Mouse (Mus musculus): Measurements from ENCODE around the gene Smg6. TPM values are rescaled to one million over a fixed set of nuclear protein-coding genes. Genes with fewer than 3 reads are reported as not detected.

Gene Smg6
- polyA plus RNA-seq, 1 experiment from 2014 or later, result 11.3 TPM

- Histone ChIP-seq H3K27me3 (ENCODE audit: control insufficient read depth, insufficient read depth, low read length) (no peaks in the 10 kb centered on the region), H3K4me3 (ENCODE audit: low read depth, low read length) (no peak overlapping the region), H3K36me3 (ENCODE audit: control insufficient read depth, insufficient read depth, low read length) (no peaks in the 10 kb centered on the region), H3K9ac (ENCODE audit: low read depth, low read length) (no peak overlapping the region), H3K9me3 (replicated peaks; ENCODE audit: control insufficient read depth, low read length) (no peaks in the 10 kb centered on the region), H3K27ac (ENCODE audit: low read depth, low read length) (no peak overlapping the region), H3K4me2 (no peak overlapping the region), H3K4me1 (ENCODE audit: control insufficient read depth, insufficient read depth, low read length) (no peaks in the 10 kb centered on the region)
- ATAC-seq (replicated peaks; ENCODE audit: insufficient number of reproducible peaks, low FRiP score, low TSS enrichment), result no peak
- WGBS (ENCODE audit: insufficient replicate concordance), result 75% methylated on average over 3 of the region's 3 CpGs
Measured at GRCm38 (mm10) chr11:75071352-75071751, 145.7 kb downstream of the Smg6 start.

GRCm38 (mm10) chr11:75072932-75073625, 147.5 kb downstream of the Smg6 start:
- Histone ChIP-seq H3K9me3 (replicated peaks; ENCODE audit: control insufficient read depth, low read length) (no peaks in the 10 kb centered on the region), H3K4me1 (ENCODE audit: control insufficient read depth, insufficient read depth, low read length) (no peaks in the 10 kb centered on the region), H3K4me3 (ENCODE audit: low read depth, low read length) (no peak overlapping the region), H3K9ac (ENCODE audit: low read depth, low read length) (no peak overlapping the region), H3K27ac (ENCODE audit: low read depth, low read length) (no peak overlapping the region), H3K36me3 (ENCODE audit: control insufficient read depth, insufficient read depth, low read length) (no peaks in the 10 kb centered on the region), H3K4me2 (no peak overlapping the region), H3K27me3 (ENCODE audit: control insufficient read depth, insufficient read depth, low read length) (no peaks in the 10 kb centered on the region)
- ATAC-seq (replicated peaks; ENCODE audit: insufficient number of reproducible peaks, low FRiP score, low TSS enrichment), result no peak
- 52% methylated on average over 2 of the region's 2 CpGs for WGBS (ENCODE audit: insufficient replicate concordance)

GRCm38 (mm10) chr11:75073696-75074095, 148.1 kb downstream of the Smg6 start:
- Histone ChIP-seq H3K9ac (ENCODE audit: low read depth, low read length) (no peak overlapping the region), H3K9me3 (replicated peaks; ENCODE audit: control insufficient read depth, low read length) (no peaks in the 10 kb centered on the region), H3K4me1 (ENCODE audit: control insufficient read depth, insufficient read depth, low read length) (no peaks in the 10 kb centered on the region), H3K4me2 (no peak overlapping the region), H3K27ac (ENCODE audit: low read depth, low read length) (no peak overlapping the region), H3K4me3 (ENCODE audit: low read depth, low read length) (no peak overlapping the region), H3K36me3 (ENCODE audit: control insufficient read depth, insufficient read depth, low read length) (no peaks in the 10 kb centered on the region), H3K27me3 (ENCODE audit: control insufficient read depth, insufficient read depth, low read length) (no peaks in the 10 kb centered on the region)
- no peak for ATAC-seq (replicated peaks; ENCODE audit: insufficient number of reproducible peaks, low FRiP score, low TSS enrichment)
- 84% methylated on average over 2 of the region's 2 CpGs for WGBS (ENCODE audit: insufficient replicate concordance)

GRCm38 (mm10) chr11:75074543-75074942, 148.9 kb downstream of the Smg6 start:
- Histone ChIP-seq H3K4me3 (ENCODE audit: low read depth, low read length) (no peak overlapping the region), H3K4me2 (no peak overlapping the region), H3K27me3 (ENCODE audit: control insufficient read depth, insufficient read depth, low read length) (no peaks in the 10 kb centered on the region), H3K9me3 (replicated peaks; ENCODE audit: control insufficient read depth, low read length) (no peaks in the 10 kb centered on the region), H3K36me3 (ENCODE audit: control insufficient read depth, insufficient read depth, low read length) (no peaks in the 10 kb centered on the region; the same call in 1 of the 2 replicates), H3K9ac (ENCODE audit: low read depth, low read length) (no peak overlapping the region), H3K27ac (ENCODE audit: low read depth, low read length) (no peak overlapping the region), H3K4me1 (ENCODE audit: control insufficient read depth, insufficient read depth, low read length) (no peaks in the 10 kb centered on the region)
- no peak for ATAC-seq (replicated peaks; ENCODE audit: insufficient number of reproducible peaks, low FRiP score, low TSS enrichment)
- 57% methylated on average over 2 of the region's 2 CpGs for WGBS (ENCODE audit: insufficient replicate concordance)

- H3K9me3 ChIP-seq (replicated peaks; ENCODE audit: control insufficient read depth, low read length), result no peaks in the 10 kb centered on the region
- H3K4me1 ChIP-seq (ENCODE audit: control insufficient read depth, insufficient read depth, low read length), result no peaks in the 10 kb centered on the region
- H3K27me3 ChIP-seq (ENCODE audit: control insufficient read depth, insufficient read depth, low read length), result no peaks in the 10 kb centered on the region
- no peak for ATAC-seq (replicated peaks; ENCODE audit: insufficient number of reproducible peaks, low FRiP score, low TSS enrichment)
- H3K36me3 ChIP-seq (ENCODE audit: control insufficient read depth, insufficient read depth, low read length), result peaks cover 8% of the 10 kb centered on the region; the same call in 1 of the 2 replicates
- H3K9ac ChIP-seq (ENCODE audit: low read depth, low read length), result no peak overlapping the region
- no peak overlapping the region for H3K4me3 ChIP-seq (ENCODE audit: low read depth, low read length)
- no peak overlapping the region for H3K4me2 ChIP-seq
- H3K27ac ChIP-seq (ENCODE audit: low read depth, low read length), result no peak overlapping the region
- WGBS (ENCODE audit: insufficient replicate concordance), result 90% methylated on average over 2 of the region's 2 CpGs
Measured at GRCm38 (mm10) chr11:75078616-75079015, 153.0 kb downstream of the Smg6 start.

GRCm38 (mm10) chr11:75083031-75083430, 157.4 kb downstream of the Smg6 start:
- 69% methylated on average over 1 of the region's 1 CpGs for WGBS (ENCODE audit: insufficient replicate concordance)

GRCm38 (mm10) chr11:75092159-75092558, 166.5 kb downstream of the Smg6 start:
- no peak for ATAC-seq (replicated peaks; ENCODE audit: insufficient number of reproducible peaks, low FRiP score, low TSS enrichment)
- Histone ChIP-seq H3K27ac (ENCODE audit: low read depth, low read length) (no peak overlapping the region), H3K27me3 (ENCODE audit: control insufficient read depth, insufficient read depth, low read length) (no peaks in the 10 kb centered on the region)

More at GRCm38 (mm10) chr11:75083031-75083430, 157.4 kb downstream of the Smg6 start:
- Histone ChIP-seq H3K36me3 (ENCODE audit: control insufficient read depth, insufficient read depth, low read length) (peaks cover 8% of the 10 kb centered on the region; the same call in 1 of the 2 replicates), H3K27me3 (ENCODE audit: control insufficient read depth, insufficient read depth, low read length) (no peaks in the 10 kb centered on the region), H3K4me2 (no peak overlapping the region), H3K4me1 (ENCODE audit: control insufficient read depth, insufficient read depth, low read length) (no peaks in the 10 kb centered on the region), H3K9ac (ENCODE audit: low read depth, low read length) (no peak overlapping the region), H3K9me3 (replicated peaks; ENCODE audit: control insufficient read depth, low read length) (no peaks in the 10 kb centered on the region), H3K27ac (ENCODE audit: low read depth, low read length) (no peak overlapping the region), H3K4me3 (ENCODE audit: low read depth, low read length) (no peak overlapping the region)
- no peak for ATAC-seq (replicated peaks; ENCODE audit: insufficient number of reproducible peaks, low FRiP score, low TSS enrichment)

GRCm38 (mm10) chr11:75092656-75093055, 167.0 kb downstream of the Smg6 start:
- ATAC-seq (replicated peaks; ENCODE audit: insufficient number of reproducible peaks, low FRiP score, low TSS enrichment), result no peak
- Histone ChIP-seq H3K36me3 (ENCODE audit: control insufficient read depth, insufficient read depth, low read length) (no peaks in the 10 kb centered on the region), H3K27me3 (ENCODE audit: control insufficient read depth, insufficient read depth, low read length) (no peaks in the 10 kb centered on the region), H3K9me3 (replicated peaks; ENCODE audit: control insufficient read depth, low read length) (no peaks in the 10 kb centered on the region), H3K9ac (ENCODE audit: low read depth, low read length) (no peak overlapping the region), H3K27ac (ENCODE audit: low read depth, low read length) (no peak overlapping the region), H3K4me3 (ENCODE audit: low read depth, low read length) (no peak overlapping the region), H3K4me1 (ENCODE audit: control insufficient read depth, insufficient read depth, low read length) (peaks cover 10% of the 10 kb centered on the region), H3K4me2 (no peak overlapping the region)
- WGBS (ENCODE audit: insufficient replicate concordance), result 64% methylated on average over 5 of the region's 5 CpGs

More at GRCm38 (mm10) chr11:75092159-75092558, 166.5 kb downstream of the Smg6 start:
- no peaks in the 10 kb centered on the region for H3K36me3 ChIP-seq (ENCODE audit: control insufficient read depth, insufficient read depth, low read length)
- peaks cover 10% of the 10 kb centered on the region for H3K4me1 ChIP-seq (ENCODE audit: control insufficient read depth, insufficient read depth, low read length)
- no peaks in the 10 kb centered on the region for H3K9me3 ChIP-seq (replicated peaks; ENCODE audit: control insufficient read depth, low read length)
- H3K9ac ChIP-seq (ENCODE audit: low read depth, low read length), result no peak overlapping the region
- H3K4me3 ChIP-seq (ENCODE audit: low read depth, low read length), result no peak overlapping the region
- H3K4me2 ChIP-seq, result no peak overlapping the region
- 52% methylated on average over 3 of the region's 3 CpGs for WGBS (ENCODE audit: insufficient replicate concordance)

- ATAC-seq (replicated peaks; ENCODE audit: insufficient number of reproducible peaks, low FRiP score, low TSS enrichment), result no peak
- WGBS (ENCODE audit: insufficient replicate concordance), result 89% methylated on average over 1 of the region's 1 CpGs
- H3K27me3 ChIP-seq (ENCODE audit: control insufficient read depth, insufficient read depth, low read length), result no peaks in the 10 kb centered on the region
Measured at GRCm38 (mm10) chr11:75094759-75095158, 169.1 kb downstream of the Smg6 start.

More at GRCm38 (mm10) chr11:75094759-75095158, 169.1 kb downstream of the Smg6 start:
- no peaks in the 10 kb centered on the region for H3K9me3 ChIP-seq (replicated peaks; ENCODE audit: control insufficient read depth, low read length)
- peaks cover 10% of the 10 kb centered on the region for H3K4me1 ChIP-seq (ENCODE audit: control insufficient read depth, insufficient read depth, low read length)
- H3K4me3 ChIP-seq (ENCODE audit: low read depth, low read length), result no peak overlapping the region
- H3K4me2 ChIP-seq, result no peak overlapping the region
- H3K36me3 ChIP-seq (ENCODE audit: control insufficient read depth, insufficient read depth, low read length), result no peaks in the 10 kb centered on the region
- H3K27ac ChIP-seq (ENCODE audit: low read depth, low read length), result no peak overlapping the region
- no peak overlapping the region for H3K9ac ChIP-seq (ENCODE audit: low read depth, low read length)

Measured in heart, embryonic 11.5 days (tissue).